Mouse (Mus musculus): ENCODE data around the gene Spcs2. TPM values are rescaled to one million over a fixed set of nuclear protein-coding genes. Genes with fewer than 3 reads are reported as not detected.

Gene Spcs2
- polyA plus RNA-seq, 1 experiment from 2014 or later, result 340 TPM

DNA sequence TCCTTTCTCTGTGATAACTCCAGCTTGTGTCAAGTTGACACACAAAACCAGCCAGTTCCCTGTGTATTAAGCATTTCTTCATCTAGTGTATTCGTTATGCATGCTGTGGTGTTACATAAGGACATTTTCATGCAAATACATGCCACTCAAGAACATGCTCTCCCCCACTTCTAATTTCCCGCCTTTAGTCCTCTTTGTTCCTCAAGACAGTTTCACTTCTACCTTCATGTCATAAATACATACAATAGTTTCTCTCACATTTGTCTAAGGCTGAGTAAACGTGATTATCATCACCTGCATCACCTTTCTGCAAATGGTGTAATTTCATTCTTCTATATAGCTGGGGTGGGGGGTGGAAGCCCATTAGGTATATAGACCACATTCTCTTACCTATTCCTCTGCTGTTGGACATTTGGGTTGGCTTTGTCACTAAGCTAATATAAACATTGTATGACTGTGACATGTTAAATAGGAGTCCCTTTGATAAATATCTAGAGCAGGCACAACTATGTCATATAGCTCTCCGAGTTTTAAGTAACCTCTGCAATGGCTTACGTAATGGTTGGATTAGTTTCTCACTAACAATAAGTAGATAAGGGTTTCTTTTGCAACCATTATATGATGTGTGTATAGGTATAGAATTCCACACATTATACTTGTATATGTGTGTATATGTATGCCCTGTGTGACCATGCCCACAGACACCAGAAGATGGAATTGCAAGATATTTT, 30.0 kb downstream of the Spcs2 start:
- Histone ChIP-seq H3K36me3 (ENCODE audit: insufficient read depth, low read length) (peaks cover 13% of the 10 kb centered on the region), H3K27ac (no peak overlapping the region), H3K4me1 (replicated peaks; ENCODE audit: insufficient read depth, low read length) (no peaks in the 10 kb centered on the region), H3K4me2 (ENCODE audit: low read length) (no peak overlapping the region), H3K27me3 (ENCODE audit: insufficient read depth, low read length) (no peaks in the 10 kb centered on the region), H3K9ac (ENCODE audit: low read depth, low read length) (no peak overlapping the region), H3K9me3 (replicated peaks; ENCODE audit: low read length) (no peaks in the 10 kb centered on the region), H3K4me3 (replicated peaks; ENCODE audit: low read depth, low read length) (no peak overlapping the region)
- no peak for ATAC-seq (replicated peaks; ENCODE audit: low FRiP score, low read depth)
- WGBS, result 78% methylated on average over 5 of the region's 5 CpGs
- TF ChIP-seq CTCF (IDR thresholded peaks at IDR 0.05; ENCODE audit: low read depth), result no peak
- no peak for DNase-seq (ENCODE audit: low spot score)

DNA sequence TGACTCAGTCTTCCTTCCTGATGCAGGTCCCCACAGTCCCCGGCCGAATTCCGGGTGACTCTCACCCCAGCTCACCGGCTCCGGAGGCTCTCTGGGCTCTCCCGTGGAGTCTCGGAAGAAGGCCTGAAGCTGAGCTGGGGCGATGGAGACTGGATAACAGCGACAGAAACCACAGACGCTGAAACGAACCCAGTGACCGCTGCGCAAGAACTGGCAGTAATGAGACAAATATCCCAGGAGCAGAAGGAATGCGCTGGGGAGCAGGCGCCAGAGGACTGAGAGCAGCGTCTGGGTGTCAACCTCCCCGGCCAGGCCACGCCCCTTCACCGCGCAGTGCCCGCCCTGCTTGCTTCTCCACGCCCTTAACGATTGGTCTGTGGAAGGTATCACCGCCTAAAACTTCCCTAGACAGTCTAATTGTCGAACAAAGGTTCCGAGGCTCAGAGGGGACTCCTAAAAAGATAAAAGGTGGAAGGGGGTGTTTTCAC, 35.1 kb downstream of the Spcs2 start, which contains the start of gene Neu3:
Neu3 (minus strand) TSS at position 335 of the 488 bp plus-strand sequence.
- WGBS, result under 1% methylated on average over 26 of the region's 26 CpGs

DNA sequence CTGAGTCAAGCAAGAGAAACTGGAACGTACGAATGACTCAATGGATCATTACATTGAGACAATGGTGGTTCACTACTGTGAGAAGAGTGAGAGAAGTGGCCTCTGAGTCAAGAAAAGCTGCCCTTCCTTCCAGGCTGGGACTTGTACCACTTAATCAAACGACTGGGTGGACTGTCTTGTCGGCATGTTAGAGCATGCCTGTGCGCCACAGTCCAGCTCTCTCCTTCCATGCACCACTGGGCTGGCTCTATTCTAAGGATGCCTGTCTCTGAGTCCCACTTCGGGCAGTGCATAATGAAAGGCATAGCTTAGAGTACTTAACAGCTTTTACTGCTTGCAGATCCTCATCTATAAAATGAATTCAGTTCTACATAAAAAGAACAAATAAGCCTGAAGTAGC, 37.2 kb downstream of the Spcs2 start:
- Histone ChIP-seq H3K27ac (no peak overlapping the region), H3K4me1 (replicated peaks; ENCODE audit: insufficient read depth, low read length) (no peaks in the 10 kb centered on the region; the same call in 1 of the 2 replicates), H3K4me3 (replicated peaks; ENCODE audit: low read depth, low read length) (no peak overlapping the region), H3K9ac (ENCODE audit: low read depth, low read length) (no peak overlapping the region), H3K9me3 (replicated peaks; ENCODE audit: low read length) (no peaks in the 10 kb centered on the region), H3K36me3 (ENCODE audit: insufficient read depth, low read length) (no peaks in the 10 kb centered on the region), H3K4me2 (ENCODE audit: low read length) (no peak overlapping the region), H3K27me3 (ENCODE audit: insufficient read depth, low read length) (no peaks in the 10 kb centered on the region)
- WGBS, result 56% methylated on average over 6 of the region's 6 CpGs
- ATAC-seq (replicated peaks; ENCODE audit: low FRiP score, low read depth) (no peak), DNase-seq (ENCODE audit: low spot score) (no peak)
- no peak for TF ChIP-seq CTCF (IDR thresholded peaks at IDR 0.05; ENCODE audit: low read depth)

More for the DNA sequence above, 35.1 kb downstream of the Spcs2 start, which contains the start of gene Neu3:
- Histone ChIP-seq H3K4me2 (ENCODE audit: low read length) (peak within 1 kb of the TSS; percentile 59), H3K9ac (ENCODE audit: low read depth, low read length) (peak within 1 kb of the TSS; percentile 62), H3K36me3 (ENCODE audit: insufficient read depth, low read length) (no peaks in the 10 kb centered on the region), H3K27ac (peak within 1 kb of the TSS; percentile 80), H3K4me3 (replicated peaks; ENCODE audit: low read depth, low read length) (peak within 1 kb of the TSS; percentile 37), H3K9me3 (replicated peaks; ENCODE audit: low read length) (no peaks in the 10 kb centered on the region), H3K4me1 (replicated peaks; ENCODE audit: insufficient read depth, low read length) (no peaks in the 10 kb centered on the region; the same call in 1 of the 2 replicates), H3K27me3 (ENCODE audit: insufficient read depth, low read length) (no peaks in the 10 kb centered on the region)
- TF ChIP-seq CTCF (IDR thresholded peaks at IDR 0.05; ENCODE audit: low read depth), result peak; percentile 48; the same call in 1 of the 2 replicates
- peak; percentile 99 for DNase-seq (ENCODE audit: low spot score)
- peak; percentile 99 for ATAC-seq (replicated peaks; ENCODE audit: low FRiP score, low read depth)

DNA sequence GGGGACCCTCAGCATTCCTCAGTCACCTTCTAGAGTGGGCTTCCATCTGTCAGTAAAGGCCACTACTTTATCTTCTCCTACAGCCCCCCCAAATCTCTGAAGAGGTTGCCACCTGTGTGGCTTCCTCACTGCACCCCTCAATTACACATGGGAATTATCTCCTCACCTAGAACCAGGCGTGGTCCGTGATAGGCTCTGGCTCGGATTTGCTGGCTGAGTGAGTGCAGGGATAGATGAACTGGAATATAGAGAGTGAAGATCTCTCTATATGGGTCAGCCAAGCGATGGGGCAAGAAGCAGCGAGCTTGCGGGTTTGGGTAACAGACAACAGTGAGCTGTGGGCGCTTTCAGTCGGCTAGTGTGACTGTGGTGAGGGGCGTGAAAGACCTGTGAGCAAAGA, 37.8 kb downstream of the Spcs2 start:
- Histone ChIP-seq H3K27ac (no peak overlapping the region), H3K9ac (ENCODE audit: low read depth, low read length) (no peak overlapping the region), H3K4me1 (replicated peaks; ENCODE audit: insufficient read depth, low read length) (no peaks in the 10 kb centered on the region; the same call in 1 of the 2 replicates), H3K4me3 (replicated peaks; ENCODE audit: low read depth, low read length) (no peak overlapping the region), H3K4me2 (ENCODE audit: low read length) (no peak overlapping the region), H3K36me3 (ENCODE audit: insufficient read depth, low read length) (no peaks in the 10 kb centered on the region), H3K27me3 (ENCODE audit: insufficient read depth, low read length) (no peaks in the 10 kb centered on the region), H3K9me3 (replicated peaks; ENCODE audit: low read length) (no peaks in the 10 kb centered on the region)
- TF ChIP-seq CTCF (IDR thresholded peaks at IDR 0.05; ENCODE audit: low read depth), result no peak
- ATAC-seq (replicated peaks; ENCODE audit: low FRiP score, low read depth) (no peak), DNase-seq (ENCODE audit: low spot score) (no peak)
- WGBS, result 87% methylated on average over 9 of the region's 9 CpGs

DNA sequence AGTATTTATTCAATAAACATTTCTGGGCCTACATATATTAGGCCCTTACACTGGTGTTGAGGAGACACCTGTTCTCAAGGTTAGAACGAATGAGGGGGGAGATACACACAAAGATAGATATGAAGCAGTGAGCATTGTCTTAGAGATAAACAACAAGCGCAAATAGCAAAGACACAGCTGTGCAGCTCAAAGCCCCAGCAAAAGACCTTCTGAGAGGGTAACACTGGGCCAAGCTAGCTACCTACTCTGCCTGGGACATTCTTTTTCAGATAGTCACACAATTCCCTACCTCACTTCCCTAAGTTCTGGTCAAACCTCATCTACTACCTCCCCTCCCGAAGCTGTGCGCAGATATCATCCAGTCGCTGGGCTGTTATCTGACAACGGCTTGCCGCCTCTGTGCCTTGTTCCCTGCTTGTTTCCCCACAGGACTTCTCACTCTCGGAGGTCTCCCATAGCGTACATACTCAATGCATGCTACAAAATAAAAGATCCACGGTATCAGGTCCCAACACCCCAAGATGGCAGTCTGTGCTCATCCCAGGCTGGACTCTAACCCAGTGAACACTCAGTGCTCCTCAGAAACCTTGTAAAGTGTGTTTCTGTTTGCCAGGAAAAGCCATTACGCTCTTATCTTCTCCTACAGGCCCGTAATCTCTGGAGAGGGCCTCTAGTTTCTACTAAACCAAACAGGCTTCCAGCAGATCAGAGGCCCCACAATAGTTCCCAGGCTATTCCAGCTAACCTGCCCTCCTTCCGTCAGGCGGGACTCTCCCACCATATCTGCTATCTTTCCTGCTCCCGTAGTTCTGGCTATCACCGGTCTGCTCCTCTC, 38.4 kb downstream of the Spcs2 start:
- Histone ChIP-seq H3K9ac (ENCODE audit: low read depth, low read length) (no peak overlapping the region), H3K4me2 (ENCODE audit: low read length) (no peak overlapping the region), H3K9me3 (replicated peaks; ENCODE audit: low read length) (no peaks in the 10 kb centered on the region), H3K27me3 (ENCODE audit: insufficient read depth, low read length) (no peaks in the 10 kb centered on the region), H3K36me3 (ENCODE audit: insufficient read depth, low read length) (no peaks in the 10 kb centered on the region), H3K4me3 (replicated peaks; ENCODE audit: low read depth, low read length) (no peak overlapping the region), H3K4me1 (replicated peaks; ENCODE audit: insufficient read depth, low read length) (no peaks in the 10 kb centered on the region; the same call in 1 of the 2 replicates), H3K27ac (no peak overlapping the region)
- TF ChIP-seq CTCF (IDR thresholded peaks at IDR 0.05; ENCODE audit: low read depth), result no peak
- no peak for DNase-seq (ENCODE audit: low spot score)
- no peak for ATAC-seq (replicated peaks; ENCODE audit: low FRiP score, low read depth)
- 86% methylated on average over 16 of the region's 16 CpGs for WGBS

GRCm38 (mm10) chr7:99823045-99823663, 40.1 kb downstream of the Spcs2 start:
- no peaks in the 10 kb centered on the region for H3K36me3 ChIP-seq (ENCODE audit: insufficient read depth, low read length)
- H3K4me3 ChIP-seq (replicated peaks; ENCODE audit: low read depth, low read length), result no peak overlapping the region
- H3K4me1 ChIP-seq (replicated peaks; ENCODE audit: insufficient read depth, low read length), result no peaks in the 10 kb centered on the region; the same call in 1 of the 2 replicates
- DNase-seq (ENCODE audit: low spot score), result no peak
- no peak overlapping the region for H3K9ac ChIP-seq (ENCODE audit: low read depth, low read length)
- no peaks in the 10 kb centered on the region for H3K9me3 ChIP-seq (replicated peaks; ENCODE audit: low read length)
- TF ChIP-seq CTCF (IDR thresholded peaks at IDR 0.05; ENCODE audit: low read depth), result no peak
- no peak overlapping the region for H3K27ac ChIP-seq
- H3K4me2 ChIP-seq (ENCODE audit: low read length), result no peak overlapping the region
- ATAC-seq (replicated peaks; ENCODE audit: low FRiP score, low read depth), result no peak
- WGBS, result 89% methylated on average over 10 of the region's 10 CpGs
- no peaks in the 10 kb centered on the region for H3K27me3 ChIP-seq (ENCODE audit: insufficient read depth, low read length)

Measured in kidney, postnatal 0 days (tissue).